Mouse (Mus musculus): ENCODE data around the gene Retnla.

DNA sequence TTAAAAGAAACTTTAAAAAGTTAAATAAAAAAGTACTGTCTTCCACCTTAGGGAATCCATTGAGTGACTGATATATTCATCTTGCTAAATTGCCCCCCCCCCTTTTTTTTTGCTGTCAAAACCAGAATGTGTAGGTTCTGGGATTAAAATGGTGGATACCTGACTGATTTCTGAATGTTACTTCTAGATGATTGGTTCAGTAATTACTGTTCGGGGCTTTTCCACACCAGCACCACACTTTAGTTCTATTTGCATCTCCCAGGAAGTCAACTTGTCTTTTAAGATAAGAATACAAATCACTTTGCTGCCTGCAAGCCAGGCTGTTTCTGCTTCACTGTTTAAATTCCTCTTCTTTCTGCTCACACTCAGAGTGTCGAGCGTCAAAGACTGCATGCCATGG is 44.1 kb upstream of the Retnla start:
- no peak for TF ChIP-seq CTCF (IDR thresholded peaks at IDR 0.05)
- TF ChIP-seq EP300 (IDR thresholded peaks at IDR 0.05), result no peak

Data from lung, postnatal 0 days (tissue).